Mouse (Mus musculus): ENCODE measurements at regions not wholly inside any gene's neighbourhood (a gene's known extent, or its start where the extent isn't known, plus 50 kb on each side); places are given as distances from the start of the nearest gene placed in this dataset.

GRCm38 (mm10) chr8:113341306-113341705 is 294.1 kb upstream of the Mon1b start:
- H3K4me3 ChIP-seq, result no peak overlapping the region
- H3K27me3 ChIP-seq (ENCODE audit: control insufficient read depth, insufficient read depth, insufficient read length), result no peaks in the 10 kb centered on the region
- no peak overlapping the region for H3ac ChIP-seq (ENCODE audit: control insufficient read depth, insufficient read length)
- TF ChIP-seq REST (IDR thresholded peaks at IDR 0.05; ENCODE audit: insufficient read depth, insufficient read length), result no peak
- no peak for TF ChIP-seq POLR2A (IDR thresholded peaks at IDR 0.05; ENCODE audit: insufficient read length, low read depth)
- no peak for TF ChIP-seq MAX (IDR thresholded peaks at IDR 0.05; ENCODE audit: low read depth)
- no peak for TF ChIP-seq MYOG (IDR thresholded peaks at IDR 0.05; ENCODE audit: control insufficient read depth in 1 of 3, insufficient read depth in 1 of 3, insufficient read length in 2 of 3, low read depth in 2 of 3)
- no peak for TF ChIP-seq TCF3 (IDR thresholded peaks at IDR 0.05; ENCODE audit: insufficient read length, low read depth)
- no peak for TF ChIP-seq CEBPB (IDR thresholded peaks at IDR 0.05; ENCODE audit: insufficient read depth, poor library complexity, severe bottlenecking)
- TF ChIP-seq TCF12 (IDR thresholded peaks at IDR 0.05; ENCODE audit: insufficient read depth, poor library complexity, severe bottlenecking), result no peak
- no peak for TF ChIP-seq MYOD1 (IDR thresholded peaks at IDR 0.05; ENCODE audit: control insufficient read depth in 1 of 3, insufficient read length in 2 of 3, low read depth in 2 of 3)
- TF ChIP-seq SRF (IDR thresholded peaks at IDR 0.05; ENCODE audit: control insufficient read depth, insufficient read length, low read depth), result no peak
- no peak for TF ChIP-seq E2F4 (IDR thresholded peaks at IDR 0.05; ENCODE audit: insufficient read depth)
- TF ChIP-seq POLR2AphosphoS2 (IDR thresholded peaks at IDR 0.05; ENCODE audit: insufficient read length, low read depth), result no peak
- H3K79me2 ChIP-seq (ENCODE audit: control insufficient read depth, insufficient read depth), result no peaks in the 10 kb centered on the region
- no peaks in the 10 kb centered on the region for H3K36me3 ChIP-seq (ENCODE audit: control insufficient read depth, insufficient read depth)
- H3K4me2 ChIP-seq (ENCODE audit: low read depth), result no peak overlapping the region

GRCm38 (mm10) chr8:113361900-113362299 is 273.5 kb upstream of the Mon1b start:
- Histone ChIP-seq H3K79me2 (ENCODE audit: control insufficient read depth, insufficient read depth) (no peaks in the 10 kb centered on the region), H3K4me3 (no peak overlapping the region), H3K27me3 (ENCODE audit: control insufficient read depth, insufficient read depth, insufficient read length) (no peaks in the 10 kb centered on the region), H3K4me2 (ENCODE audit: low read depth) (no peak overlapping the region), H3K36me3 (ENCODE audit: control insufficient read depth, insufficient read depth) (no peaks in the 10 kb centered on the region), H3ac (ENCODE audit: control insufficient read depth, insufficient read length) (no peak overlapping the region)
- TF ChIP-seq POLR2A (IDR thresholded peaks at IDR 0.05; ENCODE audit: insufficient read length, low read depth) (no peak), SRF (IDR thresholded peaks at IDR 0.05; ENCODE audit: control insufficient read depth, insufficient read length, low read depth) (no peak), TCF12 (IDR thresholded peaks at IDR 0.05; ENCODE audit: insufficient read depth, poor library complexity, severe bottlenecking) (no peak), USF1 (IDR thresholded peaks at IDR 0.05; ENCODE audit: low read depth) (no peak), MAX (IDR thresholded peaks at IDR 0.05; ENCODE audit: low read depth) (no peak), MYOG (IDR thresholded peaks at IDR 0.05; ENCODE audit: control insufficient read depth in 1 of 3, insufficient read depth in 1 of 3, insufficient read length in 2 of 3, low read depth in 2 of 3) (no peak), E2F4 (IDR thresholded peaks at IDR 0.05; ENCODE audit: insufficient read depth) (no peak), MYOD1 (IDR thresholded peaks at IDR 0.05; ENCODE audit: control insufficient read depth in 1 of 3, insufficient read length in 2 of 3, low read depth in 2 of 3) (no peak), REST (IDR thresholded peaks at IDR 0.05; ENCODE audit: insufficient read depth, insufficient read length) (no peak)

- H3K4me2 ChIP-seq (ENCODE audit: low read depth), result no peak overlapping the region
- TF ChIP-seq MAX (IDR thresholded peaks at IDR 0.05; ENCODE audit: low read depth) (no peak), MYOD1 (IDR thresholded peaks at IDR 0.05; ENCODE audit: control insufficient read depth in 1 of 3, insufficient read length in 2 of 3, low read depth in 2 of 3) (no peak), POLR2AphosphoS2 (IDR thresholded peaks at IDR 0.05; ENCODE audit: insufficient read length, low read depth) (no peak), REST (IDR thresholded peaks at IDR 0.05; ENCODE audit: insufficient read depth, insufficient read length) (no peak), MYOG (IDR thresholded peaks at IDR 0.05; ENCODE audit: control insufficient read depth in 1 of 3, insufficient read depth in 1 of 3, insufficient read length in 2 of 3, low read depth in 2 of 3) (no peak), E2F4 (IDR thresholded peaks at IDR 0.05; ENCODE audit: insufficient read depth) (no peak), TCF3 (IDR thresholded peaks at IDR 0.05; ENCODE audit: insufficient read length, low read depth) (no peak), TCF12 (IDR thresholded peaks at IDR 0.05; ENCODE audit: insufficient read depth, poor library complexity, severe bottlenecking) (no peak), CEBPB (IDR thresholded peaks at IDR 0.05; ENCODE audit: insufficient read depth, poor library complexity, severe bottlenecking) (no peak), USF1 (IDR thresholded peaks at IDR 0.05; ENCODE audit: low read depth) (no peak), SRF (IDR thresholded peaks at IDR 0.05; ENCODE audit: control insufficient read depth, insufficient read length, low read depth) (no peak)
Observed at GRCm38 (mm10) chr8:113364181-113364580, 271.2 kb upstream of the Mon1b start.

GRCm38 (mm10) chr8:113383517-113383916 is 251.9 kb upstream of the Mon1b start:
- H3K36me3 ChIP-seq (ENCODE audit: control insufficient read depth, insufficient read depth), result no peaks in the 10 kb centered on the region
- H3K27me3 ChIP-seq (ENCODE audit: control insufficient read depth, insufficient read depth, insufficient read length), result no peaks in the 10 kb centered on the region
- TF ChIP-seq MAX (IDR thresholded peaks at IDR 0.05; ENCODE audit: low read depth) (no peak), MYOG (IDR thresholded peaks at IDR 0.05; ENCODE audit: control insufficient read depth in 1 of 3, insufficient read depth in 1 of 3, insufficient read length in 2 of 3, low read depth in 2 of 3) (no peak), E2F4 (IDR thresholded peaks at IDR 0.05; ENCODE audit: insufficient read depth) (no peak), TCF3 (IDR thresholded peaks at IDR 0.05; ENCODE audit: insufficient read length, low read depth) (no peak), REST (IDR thresholded peaks at IDR 0.05; ENCODE audit: insufficient read depth, insufficient read length) (no peak), TCF12 (IDR thresholded peaks at IDR 0.05; ENCODE audit: insufficient read depth, poor library complexity, severe bottlenecking) (no peak), POLR2A (IDR thresholded peaks at IDR 0.05; ENCODE audit: insufficient read length, low read depth) (no peak)
- H3K4me3 ChIP-seq, result no peak overlapping the region
- no peaks in the 10 kb centered on the region for H3K79me2 ChIP-seq (ENCODE audit: control insufficient read depth, insufficient read depth)
- no peak overlapping the region for H3K4me2 ChIP-seq (ENCODE audit: low read depth)
- H3ac ChIP-seq (ENCODE audit: control insufficient read depth, insufficient read length), result no peak overlapping the region

More at GRCm38 (mm10) chr8:113364181-113364580, 271.2 kb upstream of the Mon1b start:
- H3K4me3 ChIP-seq, result no peak overlapping the region
- no peaks in the 10 kb centered on the region for H3K27me3 ChIP-seq (ENCODE audit: control insufficient read depth, insufficient read depth, insufficient read length)
- H3K79me2 ChIP-seq (ENCODE audit: control insufficient read depth, insufficient read depth), result no peaks in the 10 kb centered on the region
- no peaks in the 10 kb centered on the region for H3K36me3 ChIP-seq (ENCODE audit: control insufficient read depth, insufficient read depth)
- H3ac ChIP-seq (ENCODE audit: control insufficient read depth, insufficient read length), result no peak overlapping the region

- H3K4me3 ChIP-seq, result no peak overlapping the region
- no peaks in the 10 kb centered on the region for H3K27me3 ChIP-seq (ENCODE audit: control insufficient read depth, insufficient read depth, insufficient read length)
- no peak overlapping the region for H3K4me2 ChIP-seq (ENCODE audit: low read depth)
Observed at GRCm38 (mm10) chr8:113383974-113384373, 251.4 kb upstream of the Mon1b start.

More at GRCm38 (mm10) chr8:113383974-113384373, 251.4 kb upstream of the Mon1b start:
- no peak for TF ChIP-seq POLR2AphosphoS2 (IDR thresholded peaks at IDR 0.05; ENCODE audit: insufficient read length, low read depth)
- TF ChIP-seq CEBPB (IDR thresholded peaks at IDR 0.05; ENCODE audit: insufficient read depth, poor library complexity, severe bottlenecking), result no peak
- TF ChIP-seq REST (IDR thresholded peaks at IDR 0.05; ENCODE audit: insufficient read depth, insufficient read length), result no peak
- Histone ChIP-seq H3ac (ENCODE audit: control insufficient read depth, insufficient read length) (no peak overlapping the region), H3K36me3 (ENCODE audit: control insufficient read depth, insufficient read depth) (no peaks in the 10 kb centered on the region), H3K79me2 (ENCODE audit: control insufficient read depth, insufficient read depth) (no peaks in the 10 kb centered on the region)

All from myocyte (in vitro differentiated cells).